Mouse (Mus musculus) left cerebral cortex, adult 11 months (tissue): ENCODE data around the gene Orai2.
"Not testable (repeated sequence)": the region's sequence is repeated elsewhere in the genome, so short reads cannot be mapped to it uniquely, and the experiment has no call there.

Source experiments
- DNase-seq: peaks from one replicate; pipeline ENCODE4 v3.0.0; 2022; ENCODE audit warnings: low spot score

Orai2 gene

GRCm38 (mm10) chr5:136170512-136171362, at the start of gene Orai2:
Gene Orai2, minus strand, starts transcription at chr5:136170713.
- DNase-seq, result peak; percentile 85

GRCm38 (mm10) chr5:136218585-136218984, 48.1 kb upstream of the Orai2 start:
- no peak for DNase-seq

GRCm38 (mm10) chr5:136217932-136218381, 47.4 kb upstream of the Orai2 start:
- no peak for DNase-seq

GRCm38 (mm10) chr5:136217004-136217665, 46.6 kb upstream of the Orai2 start:
- no peak for DNase-seq

GRCm38 (mm10) chr5:136215958-136216357, 45.4 kb upstream of the Orai2 start:
- no peak for DNase-seq

DNA sequence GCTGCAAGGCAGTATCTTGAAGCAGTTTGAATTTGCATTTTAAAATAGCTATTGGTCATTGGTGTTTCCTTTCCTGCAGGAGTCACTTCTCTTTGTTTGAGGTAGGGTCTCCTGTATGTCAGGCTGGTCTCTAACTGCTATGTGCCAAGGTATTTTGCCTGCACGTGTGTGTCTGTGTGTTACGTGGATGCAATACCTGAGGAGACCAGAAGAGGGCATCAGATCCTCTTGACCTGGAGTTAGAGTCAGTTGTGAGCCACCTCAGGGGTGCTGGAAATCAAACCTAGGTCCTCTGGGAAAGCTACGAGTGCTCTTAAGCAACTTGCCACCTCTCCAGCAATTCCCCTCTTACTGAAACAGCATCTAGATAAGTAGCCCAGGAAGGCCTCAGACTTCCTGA, 44.7 kb upstream of the Orai2 start:
- no peak for DNase-seq

DNA sequence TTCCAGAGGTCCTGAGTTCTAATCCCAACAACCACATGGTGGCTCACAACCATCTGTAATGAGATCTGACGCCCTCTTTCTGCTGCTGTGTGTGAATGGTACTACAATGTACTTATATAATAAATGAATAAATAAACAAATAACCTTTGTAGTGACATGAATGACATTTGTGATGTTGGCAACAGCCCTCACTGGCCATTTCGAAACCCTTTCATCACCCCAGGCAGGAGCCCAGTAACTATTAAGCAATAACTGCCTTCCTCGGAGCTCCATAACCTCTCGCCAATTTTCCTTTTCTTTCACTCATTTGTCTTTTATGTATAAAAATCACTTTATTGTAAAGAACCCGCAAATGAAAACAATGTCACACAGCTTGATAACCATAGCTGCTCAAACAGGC, 43.2 kb upstream of the Orai2 start:
- DNase-seq, result no peak

DNA sequence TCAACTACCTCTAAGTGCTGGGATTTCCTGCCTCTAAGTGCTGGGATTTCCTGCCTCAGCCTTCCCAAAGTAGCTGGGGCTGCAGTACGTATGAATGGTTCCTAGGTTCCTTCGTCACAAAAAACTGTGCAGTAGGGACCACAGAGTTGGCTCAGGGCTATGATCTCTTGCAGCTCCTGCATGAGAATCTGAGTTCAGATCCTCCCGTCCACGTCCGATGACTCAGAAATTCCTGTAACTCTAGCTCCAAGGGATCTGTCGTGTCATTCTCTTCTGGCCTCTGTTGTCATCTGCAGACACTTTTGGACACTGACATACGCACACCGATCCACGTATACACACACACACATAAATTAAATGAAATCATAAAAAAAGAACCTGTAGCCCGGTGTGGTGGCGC, 42.2 kb upstream of the Orai2 start:
- no peak for DNase-seq

- DNase-seq, result not testable (repeated sequence)
Measured at GRCm38 (mm10) chr5:136211341-136212102, 41.0 kb upstream of the Orai2 start.

- no peak for DNase-seq
Measured at GRCm38 (mm10) chr5:136210549-136210948, 40.0 kb upstream of the Orai2 start.

DNA sequence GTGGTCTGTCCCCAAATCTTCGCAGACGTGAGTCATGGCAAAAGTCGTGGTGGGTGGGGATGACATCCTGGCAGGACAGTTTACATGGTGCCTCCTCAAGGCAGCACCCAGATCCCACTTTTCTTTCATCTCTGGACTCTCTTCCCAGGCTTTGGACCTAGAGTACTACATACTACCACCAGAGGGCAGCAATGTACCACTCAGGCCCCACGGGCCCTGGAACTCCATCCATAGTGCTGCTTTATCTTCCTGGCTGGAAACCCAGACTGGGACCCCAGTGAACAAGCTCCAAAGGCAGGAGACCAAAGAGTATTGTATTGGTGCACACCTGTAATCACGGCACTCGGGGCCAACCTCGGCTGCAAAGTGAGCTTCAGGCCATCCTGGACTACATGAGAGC, 31.3 kb upstream of the Orai2 start:
- DNase-seq, result no peak

- DNase-seq, result no peak
Measured at GRCm38 (mm10) chr5:136199526-136199925, 29.0 kb upstream of the Orai2 start.

DNA sequence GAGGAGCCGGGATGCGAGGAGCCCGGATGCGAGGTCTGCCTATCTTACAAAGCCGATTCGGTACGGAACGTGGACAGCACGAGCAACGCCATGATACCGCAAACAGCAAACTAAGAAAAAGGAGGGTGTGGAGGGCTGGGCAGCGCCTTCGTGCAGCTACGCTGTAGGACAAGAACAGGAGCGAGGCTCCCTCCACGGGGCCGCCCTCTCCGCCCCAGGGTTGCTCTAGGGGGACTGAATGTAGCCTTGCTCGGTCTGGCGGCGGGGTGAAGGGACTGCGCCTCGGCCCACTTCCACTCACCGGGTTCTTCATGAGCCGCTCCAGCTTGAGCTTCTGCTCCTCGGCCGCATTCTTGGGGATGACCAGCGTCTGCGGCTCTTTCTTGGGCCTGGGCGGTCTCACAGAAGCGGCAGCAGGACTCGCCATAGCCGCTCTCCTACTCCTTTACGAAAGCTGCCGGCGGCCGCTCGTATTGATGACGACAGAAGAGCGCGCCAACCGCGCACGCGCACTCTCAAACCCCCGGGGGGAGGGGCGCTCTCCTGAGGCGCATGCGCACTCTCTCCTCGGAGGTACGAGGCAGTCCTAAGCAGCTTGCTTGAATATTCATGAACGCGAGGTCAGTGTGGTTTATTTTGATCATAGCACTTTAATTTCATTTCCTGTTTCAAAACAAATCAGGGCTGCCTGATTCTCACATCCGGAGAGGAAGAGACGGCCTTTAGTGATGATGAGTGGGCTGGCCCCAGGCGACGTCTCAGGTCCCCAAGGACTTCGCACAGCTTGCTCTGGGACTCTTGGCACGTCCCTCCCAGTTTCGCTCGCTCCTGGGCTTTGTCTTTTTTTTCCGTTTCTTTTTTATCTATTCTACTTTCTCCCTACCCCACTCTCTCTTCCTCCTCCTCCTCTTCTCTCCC, 28.2 kb upstream of the Orai2 start, which contains the start of gene Prkrip1:
Prkrip1 (minus strand) TSS at position 490 of the 918 bp plus-strand sequence.
- DNase-seq, result peak; percentile 85

- no peak for DNase-seq
Measured at GRCm38 (mm10) chr5:136191870-136192269, 21.4 kb upstream of the Orai2 start.

DNA sequence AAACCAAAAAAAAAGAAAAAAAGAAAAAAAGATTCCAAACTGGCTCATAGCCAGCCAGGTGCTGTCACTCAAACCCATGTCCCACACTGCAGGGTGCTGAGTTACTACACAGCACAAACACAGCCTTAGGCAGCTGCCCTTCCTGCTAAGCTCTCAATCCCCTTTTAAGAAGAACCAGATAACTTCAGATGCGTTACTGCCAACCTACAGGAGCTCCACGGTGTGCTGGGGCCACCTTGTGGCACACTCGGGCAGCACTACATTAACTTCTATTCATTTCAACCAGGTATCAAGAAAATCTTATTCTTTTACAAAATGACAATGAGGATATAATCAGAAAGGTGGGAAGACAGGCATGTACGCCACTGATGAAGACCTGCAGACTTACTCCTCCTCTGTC, 16.2 kb upstream of the Orai2 start:
- DNase-seq, result no peak

DNA sequence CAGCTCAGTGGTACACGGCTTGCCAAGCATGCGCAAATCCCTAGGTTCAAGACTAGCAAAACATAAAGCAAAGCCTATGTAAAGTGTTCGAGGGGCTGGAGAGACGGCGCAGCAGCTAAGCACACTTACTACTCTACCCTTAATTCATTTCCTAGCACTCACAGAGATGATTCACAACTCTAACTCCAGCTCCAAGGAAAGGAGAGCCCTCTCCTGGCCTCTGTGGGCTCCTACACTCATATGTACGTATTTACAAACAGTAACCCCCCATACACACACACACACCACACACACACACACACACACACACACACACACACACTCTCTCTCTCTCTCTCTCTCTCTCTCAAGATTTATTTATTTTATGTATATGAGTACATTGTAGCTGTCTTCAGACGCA, 13.3 kb upstream of the Orai2 start:
- DNase-seq, result no peak

DNA sequence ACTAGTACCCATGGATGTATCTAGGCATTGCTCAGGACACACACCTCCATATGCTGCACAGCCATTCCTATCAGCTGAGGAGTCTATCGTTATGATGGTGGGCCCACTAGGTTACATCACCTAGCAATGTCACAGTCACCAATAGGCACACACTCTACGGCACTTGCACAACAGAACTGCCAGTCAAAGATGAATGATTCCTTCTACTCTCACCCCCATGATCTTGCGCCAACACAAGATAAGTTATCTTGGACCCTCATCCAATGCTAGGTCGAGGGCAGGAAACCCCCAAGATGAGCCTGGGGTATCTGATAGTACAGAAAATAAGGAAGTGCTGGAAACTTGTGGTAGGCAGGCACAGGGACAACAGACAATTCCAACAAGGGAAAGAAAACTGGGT, 12.3 kb upstream of the Orai2 start:
- DNase-seq, result no peak

DNA sequence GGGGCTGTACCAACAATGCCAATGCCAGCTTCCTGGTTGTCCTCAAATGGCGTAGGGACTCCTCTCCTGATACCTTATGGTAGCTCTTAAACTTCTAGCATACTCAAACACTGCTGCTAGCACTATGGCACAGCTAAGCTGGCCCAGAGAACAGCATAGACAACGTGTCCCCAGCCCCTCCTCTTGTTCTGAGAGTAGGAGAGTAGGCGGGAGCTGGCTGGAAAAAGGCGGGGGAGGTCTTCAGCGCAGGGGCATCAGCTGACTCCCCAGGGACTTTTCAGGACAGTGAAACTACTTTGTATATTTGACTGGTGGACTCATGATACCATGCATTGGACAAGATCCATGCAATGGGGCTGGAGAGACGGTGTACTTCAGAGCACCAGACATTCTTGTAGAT, 11.5 kb upstream of the Orai2 start:
- no peak for DNase-seq

DNA sequence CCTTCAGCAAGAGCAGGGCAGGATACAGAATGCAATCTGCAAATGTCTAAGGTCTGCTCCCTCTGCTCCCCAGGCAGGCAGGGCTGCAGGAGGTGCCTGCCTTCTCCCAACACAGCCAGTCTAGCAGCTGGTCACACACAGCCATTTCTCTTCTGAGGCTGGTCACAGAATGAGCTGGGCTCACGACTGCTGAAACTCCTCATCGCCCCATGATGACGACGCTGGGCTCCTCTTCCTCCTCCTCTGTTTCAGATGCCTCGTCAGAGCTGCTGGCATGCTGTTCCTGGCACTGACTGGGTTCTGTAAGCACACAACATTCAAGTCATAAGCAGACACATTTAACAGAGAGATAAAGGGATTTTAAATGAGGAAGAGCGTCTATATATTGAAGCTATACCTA, 10.7 kb upstream of the Orai2 start:
- DNase-seq, result no peak

GRCm38 (mm10) chr5:136179594-136179993, 9.1 kb upstream of the Orai2 start:
- no peak for DNase-seq
